In genomic region chr2:93192671-93193080, GRCm38 (mm10) we compare ENCODE assay signal across 8 mouse cellular contexts. TPM values are rescaled to one million over a fixed set of nuclear protein-coding genes. Genes with fewer than 3 reads are reported as not detected.
DNase-seq lines count a peak whose midpoint lies in the region; ATAC-seq and TF ChIP-seq lines count a peak whose summit lies in the region.

No protein-coding gene starts in this region.

- H3K9me3 ChIP-seq in forebrain, embryonic 10.5 days, result no peaks in the 10 kb centered on the region
- no peaks in the 10 kb centered on the region for H3K9me3 ChIP-seq in forebrain, postnatal 0 days (ENCODE audit: low read length)

- H3K27me3 ChIP-seq in forebrain, embryonic 10.5 days (ENCODE audit: poor library complexity, severe bottlenecking), result peaks cover 22% of the 10 kb centered on the region
- H3K27me3 ChIP-seq in forebrain, postnatal 0 days (ENCODE audit: insufficient read depth, low read length), result no peaks in the 10 kb centered on the region

- H3K36me3 ChIP-seq in forebrain, embryonic 10.5 days (replicated peaks), result peaks cover 18% of the 10 kb centered on the region
- H3K36me3 ChIP-seq in forebrain, postnatal 0 days (ENCODE audit: insufficient read depth), result peaks cover 1% of the 10 kb centered on the region; the same call in 1 of the 2 replicates

- peaks cover 77% of the 10 kb centered on the region for H3K4me1 ChIP-seq in forebrain, embryonic 10.5 days
- peaks cover 30% of the 10 kb centered on the region for H3K4me1 ChIP-seq in forebrain, postnatal 0 days (ENCODE audit: insufficient read depth)

- 4% methylated on average over 6 of the region's 6 CpGs for WGBS in forebrain, embryonic 10.5 days
- 10% methylated on average over 6 of the region's 6 CpGs for WGBS in forebrain, postnatal 0 days

- no peak for DNase-seq in forebrain, embryonic 10.5 days (ENCODE audit: extremely low spot score, low spot score)
- no peak for DNase-seq in forebrain, postnatal 0 days
- peak; percentile 70 to 86 for DNase-seq in natural killer cell, adult 2 months (ENCODE audit: low spot score in 2 of 2)
- DNase-seq in yolk sac, embryonic 10.5 days (ENCODE audit: low spot score), result peak; percentile 22
- no peak for DNase-seq in left cerebral cortex, adult 11 months (ENCODE audit: low spot score)
- no peak for DNase-seq in heart, postnatal 10 days

- no peak overlapping the region for H3K4me2 ChIP-seq in forebrain, postnatal 0 days (ENCODE audit: low read depth)

- H3K27ac ChIP-seq in forebrain, embryonic 10.5 days, result peak overlapping the region; percentile 70
- no peak overlapping the region for H3K27ac ChIP-seq in forebrain, postnatal 0 days (ENCODE audit: low read depth, low read length)

- no peak for TF ChIP-seq CTCF in forebrain, postnatal 0 days (IDR thresholded peaks at IDR 0.05; ENCODE audit: low read depth)

- H3K9ac ChIP-seq in forebrain, postnatal 0 days, result no peak overlapping the region

- H3K4me3 ChIP-seq in forebrain, embryonic 10.5 days, result peak overlapping the region; percentile 21; the same call in 1 of the 2 replicates
- H3K4me3 ChIP-seq in forebrain, postnatal 0 days (ENCODE audit: low read depth, low read length), result no peak overlapping the region

- intact Hi-C loops in heart, postnatal 10 days (cut with DNase I), result no loop called here

- ATAC-seq in forebrain, postnatal 0 days, result no peak
- peak; percentile 78 for ATAC-seq in activated CD4-positive, CD25-positive, alpha-beta regulatory T cell, adult 4 months
- peak; percentile 81 for ATAC-seq in inflammation-experienced regulatory T-cells, adult 6 months

RNA-seq across cellular contexts. Expression of gene Trp53i11, which starts 5.3 kb away (rescaled TPM):
- polyA plus RNA-seq in forebrain, embryonic 10.5 days (2016; fragmentation: Nextera tagmentation; extraction: Ambion mirVana), result 74.4 and 77.0 TPM in 2 replicates
- 113 and 132 TPM in 2 replicates for total RNA-seq in forebrain, postnatal 0 days (2014; rRNA removed)
- 95.2 and 123 TPM in 2 replicates for polyA plus RNA-seq in forebrain, postnatal 0 days (2015; fragmentation: Nextera tagmentation; extraction: Ambion mirVana)
- polyA plus RNA-seq in activated CD4-positive, CD25-positive, alpha-beta regulatory T cell, adult 4 months (2017; shearing (Covaris generic)), result 10 to 100 TPM; 70.9 to 73.5 TPM
- polyA plus RNA-seq in inflammation-experienced regulatory T-cells, adult 6 months (2017; shearing (Covaris generic)), result 10 to 100 TPM; 45.1 to 68.3 (median 47.4) TPM
- total RNA-seq in heart, postnatal 10 days (2021), result 10 to 100 TPM; 77.4 to 80.7 TPM

Comparison
In these comparisons a context has a peak if more than half of its experiments do, and no peak if none do; other contexts are left out.
1. DNase-seq: peak in natural killer cell, adult 2 months (2 of 2) and yolk sac, embryonic 10.5 days (single experiment); none in forebrain, embryonic 10.5 days (single experiment), forebrain, postnatal 0 days (single experiment), left cerebral cortex, adult 11 months (single experiment) and heart, postnatal 10 days (0 of 2).